Mouse (Mus musculus) CH12.LX (cell line): ENCODE measurements around the gene Il11ra1.
"Not testable (repeated sequence)": the region's sequence is repeated elsewhere in the genome, so short reads cannot be mapped to it uniquely, and the experiment has no call there.

Experiments
- E2F4 ChIP-seq: IDR thresholded peaks from 2 replicates; pipeline ENCODE4 v1.6.1; 2011; ENCODE audit warnings: low read depth, low read length, improper control_type of control experiment; ENCODE audit not compliant: insufficient replicate concordance
- MYC ChIP-seq: IDR thresholded peaks from 2 replicates; pipeline ENCODE4 v1.6.1; 2011; ENCODE audit warnings: low read depth, mild to moderate bottlenecking, improper control_type of control experiment, low read length

DNA sequence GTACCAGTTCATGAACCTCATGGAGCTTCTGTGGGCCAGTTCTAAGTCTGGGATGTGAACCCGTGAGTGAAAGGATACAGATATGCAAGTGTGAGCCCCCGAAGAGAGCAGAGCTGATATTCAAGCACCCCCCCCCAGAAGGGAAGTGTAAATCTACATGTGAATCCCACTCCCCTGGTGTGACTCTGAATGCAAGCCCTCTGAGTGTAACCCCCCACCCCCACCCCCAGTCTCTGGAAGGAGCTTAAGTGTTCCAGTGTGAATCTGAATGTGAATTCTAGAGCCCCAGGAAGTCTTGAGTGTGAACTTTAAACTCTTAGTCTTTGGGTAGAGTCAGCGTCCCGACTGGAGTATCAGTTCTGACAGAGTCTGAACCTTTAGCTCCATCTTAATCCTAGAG lies 6.3 kb upstream of the Il11ra1 start:
- not testable (repeated sequence) for TF ChIP-seq MYC, E2F4
